Mouse (Mus musculus) heart, postnatal 25 days (tissue): ENCODE measurements at regions not wholly inside any gene's neighbourhood (a gene's known extent, or its start where the extent isn't known, plus 50 kb on each side); places are given as distances from the start of the nearest gene placed in this dataset.
"Not testable (repeated sequence)": the region's sequence is repeated elsewhere in the genome, so short reads cannot be mapped to it uniquely, and the experiment has no call there.

Source experiments
- DNase-seq: peaks from one replicate; pipeline ENCODE4 v3.0.0; 2022; ENCODE audit warnings: low spot score
- intact Hi-C: fragments of 180-260 bp; cut with DNase I; formaldehyde crosslinking; loops from one replicate; pipeline ENCODE4 v1.15.1; 2025

- no peak for DNase-seq
- intact Hi-C loops = no loop called here
Observed at GRCm38 (mm10) chr5:91767060-91767459, 195.8 kb downstream of the Rchy1 start.

GRCm38 (mm10) chr5:91764621-91765020 lies 198.2 kb downstream of the Rchy1 start:
- no peak for DNase-seq
- intact Hi-C loops = no loop called here

GRCm38 (mm10) chr5:91762589-91762988 lies 200.3 kb downstream of the Rchy1 start:
- no peak for DNase-seq
- intact Hi-C loops = no loop called here

- intact Hi-C loops = no loop called here
- DNase-seq = no peak
Observed at GRCm38 (mm10) chr5:91755958-91756357, 206.9 kb downstream of the Rchy1 start.

GRCm38 (mm10) chr5:91752846-91753245 lies 210.0 kb downstream of the Rchy1 start:
- intact Hi-C loops, DNase-seq: not testable (repeated sequence)

- intact Hi-C loops = no loop called here
- DNase-seq = no peak
Observed at GRCm38 (mm10) chr5:91751168-91751567, 211.7 kb downstream of the Rchy1 start.

DNA sequence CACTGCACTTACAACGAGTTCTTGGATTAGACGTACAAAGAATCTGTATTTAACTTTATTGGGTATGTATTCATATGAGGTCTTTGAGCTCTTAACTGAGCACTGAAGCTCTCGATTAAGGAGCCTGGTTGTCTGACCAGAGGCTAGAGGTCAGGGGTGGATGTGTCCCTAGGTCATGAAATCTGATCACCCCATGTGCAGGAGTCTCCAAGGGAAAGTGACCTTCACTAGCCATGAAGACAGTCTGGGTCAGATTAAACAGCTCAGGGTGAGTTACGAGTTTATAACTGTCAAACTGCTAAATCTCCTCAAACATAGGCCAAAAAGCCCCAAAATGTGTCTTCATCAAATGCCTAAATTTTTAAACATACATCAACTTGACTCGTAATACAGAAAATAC lies 216.8 kb downstream of the Rchy1 start:
- intact Hi-C loops = no loop called here
- no peak for DNase-seq

GRCm38 (mm10) chr5:91744389-91744788 lies 218.5 kb downstream of the Rchy1 start:
- DNase-seq = no peak
- intact Hi-C loops = no loop called here

GRCm38 (mm10) chr5:91740159-91740537 lies 222.7 kb downstream of the Rchy1 start:
- intact Hi-C loops = no loop called here
- DNase-seq = no peak

DNA sequence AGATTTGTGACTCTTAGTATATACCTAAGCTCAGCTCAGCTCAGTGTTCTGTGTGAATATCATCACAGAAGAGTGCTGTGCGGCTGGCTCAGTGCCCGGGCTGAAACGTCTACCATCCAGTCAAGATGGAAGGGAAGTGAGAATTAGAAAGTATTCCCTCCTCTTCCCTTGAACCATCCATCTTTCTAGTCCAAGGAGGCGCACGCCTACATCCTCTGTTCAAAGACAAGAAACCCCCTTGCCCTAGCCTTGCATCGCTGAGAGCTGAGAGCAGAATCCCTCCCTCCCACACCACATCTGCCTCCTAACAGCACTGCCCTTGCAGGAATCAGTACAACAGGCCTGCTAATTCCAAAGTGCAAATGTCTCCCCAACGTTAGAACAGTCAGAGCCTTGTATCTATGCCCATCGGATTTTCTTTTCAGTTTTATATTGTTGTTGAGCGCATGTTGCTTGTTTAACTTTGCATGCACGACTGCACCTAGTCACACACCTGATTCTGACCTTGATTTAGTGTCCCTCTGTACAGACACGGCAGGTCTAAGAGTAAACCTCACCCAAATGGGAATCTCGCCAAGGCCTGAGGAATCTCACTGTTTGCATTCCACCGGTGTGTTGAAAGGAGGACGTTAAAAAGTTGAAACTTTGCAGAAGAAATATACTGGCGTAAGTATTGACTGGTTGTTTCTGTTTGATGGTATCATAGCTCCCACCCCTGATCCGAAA lies 222.2 kb downstream of the Parm1 start:
- intact Hi-C loops = no loop called here
- DNase-seq = no peak

- intact Hi-C loops = no loop called here
- DNase-seq = no peak
Observed at GRCm38 (mm10) chr5:91732002-91732401, 214.6 kb downstream of the Parm1 start.

GRCm38 (mm10) chr5:91731155-91731554 lies 213.7 kb downstream of the Parm1 start:
- no peak for DNase-seq
- intact Hi-C loops = no loop called here

DNA sequence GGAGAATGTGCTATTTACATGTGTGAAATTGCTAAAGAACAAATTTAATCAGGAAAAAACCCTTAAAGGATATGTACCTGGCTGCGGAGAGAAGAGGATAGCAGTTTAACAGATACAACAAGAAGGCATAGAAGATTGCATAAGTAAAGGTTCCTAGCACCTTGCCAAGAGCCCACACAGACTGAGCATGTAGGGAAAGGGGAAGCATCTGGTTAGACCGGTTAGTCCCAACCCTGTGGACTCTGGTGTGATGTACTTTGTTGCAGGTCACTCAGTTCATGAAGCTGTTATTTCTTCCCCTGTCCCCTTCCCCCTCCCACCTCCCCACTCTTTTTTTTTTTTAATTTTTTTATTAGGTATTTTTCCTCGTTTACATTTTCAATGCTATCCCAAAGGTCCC lies 212.5 kb downstream of the Parm1 start:
- intact Hi-C loops = no loop called here

DNA sequence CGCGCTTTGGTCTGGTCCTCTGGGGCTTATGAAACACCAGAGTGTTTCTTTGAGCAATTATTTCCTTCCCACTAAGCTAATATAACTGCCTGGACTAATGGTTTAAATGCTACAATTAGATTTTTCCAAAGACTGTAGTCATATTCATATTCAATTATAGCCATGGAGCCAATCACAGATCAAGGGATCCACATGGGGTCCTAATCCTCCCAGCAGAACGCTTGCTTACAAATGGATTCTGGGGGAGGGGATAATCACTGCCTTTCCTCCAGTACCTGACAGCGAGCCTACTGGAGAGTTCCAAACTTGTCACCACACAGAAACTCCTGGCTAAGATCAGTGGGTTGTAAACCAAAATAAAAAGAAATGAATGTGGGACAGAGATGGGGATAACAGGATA lies 212.0 kb downstream of the Parm1 start:
- intact Hi-C loops = no loop called here

More for the DNA sequence above, 212.5 kb downstream of the Parm1 start:
- no peak for DNase-seq

GRCm38 (mm10) chr5:91727448-91727847 lies 210.0 kb downstream of the Parm1 start:
- no peak for DNase-seq
- intact Hi-C loops = no loop called here

More for the DNA sequence above, 212.0 kb downstream of the Parm1 start:
- no peak for DNase-seq

DNA sequence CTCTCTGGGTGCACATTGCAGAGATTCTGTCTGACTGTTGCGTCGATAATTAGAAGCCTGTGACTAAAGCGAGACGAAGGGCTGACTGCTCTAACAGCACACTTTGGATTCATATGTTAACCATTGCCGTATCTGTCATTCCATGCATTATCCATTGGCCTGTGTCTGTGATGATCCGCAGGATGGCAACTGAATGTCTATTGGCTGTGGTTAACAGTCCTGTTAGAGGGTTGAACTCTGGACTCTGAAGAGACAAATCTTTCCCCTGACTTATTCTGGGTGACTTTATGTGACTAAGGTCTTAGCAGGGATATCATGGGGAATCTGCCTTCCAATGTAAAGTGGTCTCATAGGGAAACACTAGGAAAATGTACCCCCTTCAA lies 208.7 kb downstream of the Parm1 start:
- DNase-seq = no peak
- intact Hi-C loops = no loop called here

DNA sequence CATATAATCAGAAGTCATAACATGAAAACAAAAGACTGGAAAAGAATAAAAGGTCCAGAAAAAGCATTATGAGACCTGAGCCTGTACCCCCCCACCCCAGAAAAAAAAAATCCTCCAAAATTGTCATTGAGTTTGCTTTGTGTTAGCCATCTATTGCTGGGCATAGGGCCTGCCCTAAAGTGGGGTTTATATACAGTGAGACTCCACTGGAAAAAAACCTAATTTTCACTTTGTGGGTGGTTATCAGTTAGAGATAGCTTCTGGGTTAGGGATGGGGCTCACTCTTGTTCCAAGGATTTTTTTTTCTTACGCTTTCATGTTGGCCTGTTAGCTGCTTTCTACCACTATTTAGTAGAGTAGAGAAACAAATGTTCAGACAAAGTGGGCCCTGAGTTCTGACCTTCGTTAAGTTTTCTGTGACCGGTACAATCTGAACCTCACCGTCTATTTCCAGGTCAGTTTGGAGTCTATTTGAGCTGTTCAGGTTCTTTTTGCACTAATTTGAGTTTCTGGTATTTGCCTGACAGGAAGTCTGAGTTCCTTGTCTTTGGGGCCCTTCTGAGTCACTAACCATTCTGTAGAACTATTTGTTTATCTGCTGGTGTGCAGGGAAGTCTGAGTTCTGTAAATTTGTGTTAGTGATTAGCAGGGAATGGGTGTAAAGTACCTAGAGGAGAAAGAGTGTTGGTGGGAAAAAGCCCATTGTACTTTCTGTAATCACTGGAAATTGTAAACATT lies 208.1 kb downstream of the Parm1 start:
- DNase-seq = no peak
- intact Hi-C loops = no loop called here

DNA sequence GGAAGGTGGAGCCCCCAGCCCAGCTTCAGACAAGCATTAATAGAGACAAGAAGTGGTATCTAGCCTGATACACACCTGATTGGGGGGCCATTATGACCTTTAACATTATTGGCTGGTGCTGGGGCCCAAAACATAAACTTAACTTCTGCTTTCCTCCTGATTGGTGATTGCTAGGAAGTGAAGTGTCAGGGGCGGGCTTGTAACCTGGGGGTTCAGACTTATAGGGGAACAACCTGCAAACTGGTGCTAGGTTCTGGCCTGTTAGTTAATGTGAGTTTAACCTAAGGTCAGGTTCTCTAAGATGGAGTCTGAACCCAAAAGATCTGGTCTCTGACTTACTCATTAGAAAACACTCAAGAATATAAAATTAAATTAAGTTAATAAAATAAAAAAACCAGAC lies 207.5 kb downstream of the Parm1 start:
- intact Hi-C loops = no loop called here
- no peak for DNase-seq

GRCm38 (mm10) chr5:91723416-91723815 lies 206.0 kb downstream of the Parm1 start:
- no peak for DNase-seq
- intact Hi-C loops = no loop called here

DNA sequence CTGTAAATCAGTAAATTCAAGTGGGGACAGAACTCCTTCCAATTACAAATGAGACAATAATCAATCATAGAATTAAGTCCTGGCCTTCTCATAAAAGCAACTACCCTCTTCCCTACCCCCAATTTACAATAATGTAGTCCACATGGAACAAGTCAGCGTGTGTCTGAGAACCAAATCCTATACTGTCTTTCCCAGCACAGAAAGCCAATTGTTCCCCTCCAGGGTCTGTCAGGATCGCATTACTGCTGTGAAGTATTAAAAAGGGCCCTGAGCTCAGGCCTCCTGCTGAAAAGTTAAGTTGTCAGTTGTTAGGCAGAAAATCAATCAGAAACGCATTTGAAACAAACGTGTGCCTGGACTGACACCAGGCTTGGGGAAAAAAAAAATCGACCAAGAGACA lies 205.6 kb downstream of the Parm1 start:
- intact Hi-C loops = no loop called here
- no peak for DNase-seq

DNA sequence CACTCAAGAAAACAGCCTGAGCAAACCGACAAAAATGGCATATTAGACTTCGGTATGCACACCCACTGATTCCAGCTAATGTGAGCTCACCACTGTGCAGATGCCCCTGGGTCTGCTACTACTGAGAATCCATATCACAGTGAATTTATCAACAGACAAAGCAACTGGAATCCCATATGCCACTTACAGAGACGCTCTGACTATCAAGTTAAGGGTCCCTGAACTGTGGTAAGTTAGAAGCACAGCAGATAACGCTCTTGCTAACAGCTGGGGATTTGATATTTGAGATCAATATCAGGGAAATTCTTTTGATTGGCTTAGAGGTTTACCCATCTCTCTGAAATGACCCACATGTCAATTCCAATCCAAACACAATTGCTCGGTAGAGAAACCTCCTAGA lies 205.0 kb downstream of the Parm1 start:
- no peak for DNase-seq
- intact Hi-C loops = no loop called here
